Mouse (Mus musculus): Measurements from ENCODE around the gene Srrm1.

DNA sequence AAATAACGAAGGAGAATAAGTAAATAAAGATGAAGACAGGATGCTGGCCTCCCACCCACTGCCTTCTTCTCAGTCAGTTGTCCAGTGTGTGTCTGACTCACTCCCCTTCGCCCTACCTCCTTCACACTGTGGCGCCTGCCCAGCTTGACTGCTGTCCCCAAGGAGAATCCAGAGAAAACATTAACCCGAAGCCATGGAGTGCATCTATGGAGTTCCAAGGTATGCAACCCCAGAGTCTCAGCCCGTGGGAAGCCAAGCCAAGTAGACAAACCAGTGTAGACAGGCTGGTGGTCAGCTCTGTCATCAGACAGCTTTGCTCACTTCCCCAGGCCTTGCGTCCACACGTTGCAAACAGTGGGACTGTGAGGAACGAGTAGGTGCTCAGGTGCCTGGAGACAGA, 42.8 kb downstream of the Srrm1 start:
- no peak for TF ChIP-seq POLR2A (IDR thresholded peaks at IDR 0.05; ENCODE audit: low read depth, low read length)
- no peak for TF ChIP-seq CTCF (conservative IDR thresholded peaks at IDR 0.05; ENCODE audit: insufficient read depth, insufficient read length, low read depth, low read length)

Data from kidney, adult 2 months (tissue).